Mouse (Mus musculus) 3T3-L1 (cell line): ENCODE data around the gene Trpm2.

Experiments used
- DNase-seq: peaks from one replicate; pipeline ENCODE4 v3.0.0-alpha.2; 2015; ENCODE audit warnings: low read depth, low spot score

The Trpm2 gene

GRCm38 (mm10) chr10:77902894-77903715 lies 67.3 kb downstream of the Trpm2 start:
- no peak for DNase-seq

GRCm38 (mm10) chr10:77902211-77902893 lies 68.0 kb downstream of the Trpm2 start, which contains the start of gene Lrrc3:
Gene Lrrc3, minus strand, starts transcription at chr10:77902536.
- no peak for DNase-seq

GRCm38 (mm10) chr10:77901871-77902210 lies 68.5 kb downstream of the Trpm2 start:
- no peak for DNase-seq

GRCm38 (mm10) chr10:77900903-77901818 lies 69.2 kb downstream of the Trpm2 start:
- no peak for DNase-seq

- DNase-seq: no peak
Observed at GRCm38 (mm10) chr10:77900126-77900525, 70.2 kb downstream of the Trpm2 start.

GRCm38 (mm10) chr10:77895562-77895961 lies 74.8 kb downstream of the Trpm2 start:
- DNase-seq: no peak

GRCm38 (mm10) chr10:77890987-77891565 lies 79.3 kb downstream of the Trpm2 start:
- DNase-seq: no peak

GRCm38 (mm10) chr10:77886007-77886747 lies 84.2 kb downstream of the Trpm2 start:
- no peak for DNase-seq

- peak; percentile 4 for DNase-seq
Observed at GRCm38 (mm10) chr10:77882553-77882952, 87.8 kb downstream of the Trpm2 start.

GRCm38 (mm10) chr10:77880305-77880704 lies 90.1 kb downstream of the Trpm2 start:
- DNase-seq: no peak

GRCm38 (mm10) chr10:77878985-77879384 lies 91.4 kb downstream of the Trpm2 start:
- DNase-seq: no peak

- no peak for DNase-seq
Observed at GRCm38 (mm10) chr10:77869651-77870050, 100.7 kb downstream of the Trpm2 start.

- peak; percentile 5 for DNase-seq
Observed at GRCm38 (mm10) chr10:77867546-77867945, 102.8 kb downstream of the Trpm2 start.

- DNase-seq: no peak
Observed at GRCm38 (mm10) chr10:77864762-77865143, 105.6 kb downstream of the Trpm2 start.

GRCm38 (mm10) chr10:77864067-77864761 lies 106.1 kb downstream of the Trpm2 start:
- peak; percentile 5 for DNase-seq

- no peak for DNase-seq
Observed at GRCm38 (mm10) chr10:77861675-77862074, 108.7 kb downstream of the Trpm2 start, which contains the start of gene Gm3285. Gene Gm3285, plus strand, starts transcription at chr10:77861975.
